Mouse (Mus musculus): ENCODE data around the gene Ggt7. TPM values are rescaled to one million over a fixed set of nuclear protein-coding genes. Genes with fewer than 3 reads are reported as not detected.

Ggt7 gene
- total RNA-seq, 2 experiments from 2014 or later, result 0.49 to 0.73 TPM

Other genes with a start within 250 kb of the Ggt7 start
- gene Map1lc3a, start 241.9 kb downstream of the Ggt7 start, total RNA-seq (2021), result 100 to 1,000 TPM; 712 to 776 TPM
- gene Pigu, start 160.8 kb downstream of the Ggt7 start, total RNA-seq (2021), result 10 to 100 TPM; 28.4 to 28.7 TPM
- 100 to 1,000 TPM; 491 to 545 TPM for gene Trp53inp2, start 137.2 kb downstream of the Ggt7 start, total RNA-seq (2021)
- 10 to 100 TPM; 23.6 to 26.4 TPM for gene Ncoa6, start 44.3 kb downstream of the Ggt7 start, total RNA-seq (2021)
- 10 to 100 TPM; 39.9 to 40.3 TPM for gene Acss2, start 289 bp downstream of the Ggt7 start, total RNA-seq (2021)
- 10 to 100 TPM; 13.4 to 13.9 TPM for gene Gss, start 74.6 kb upstream of the Ggt7 start, total RNA-seq (2021)
- gene Myh7b, start 93.0 kb upstream of the Ggt7 start, total RNA-seq (2021), result 10 to 100 TPM; 35.4 to 36.0 TPM
- 10 to 100 TPM; 82.1 to 82.5 TPM for gene Trpc4ap, start 174.1 kb upstream of the Ggt7 start, total RNA-seq (2021)
- 1 to 10 TPM; 7.0 to 7.1 TPM for gene Edem2, start 211.2 kb upstream of the Ggt7 start, total RNA-seq (2021)
- gene Gm17581, start 217.6 kb upstream of the Ggt7 start, total RNA-seq (2021), result not detected
- 1 to 10 TPM; 3.5 to 4.7 TPM for gene Procr, start 232.9 kb upstream of the Ggt7 start, total RNA-seq (2021)

All from heart, postnatal 25 days (tissue).